Mouse (Mus musculus) heart, embryonic 14.5 days (tissue): ENCODE data around the gene Cckar. TPM values are rescaled to one million over a fixed set of nuclear protein-coding genes. Genes with fewer than 3 reads are reported as not detected.

Experiments
- ATAC-seq: fragments of 200-750 bp; cut with Nextera tagmentation; 2 replicates; pipeline ENCODE4 v1.8.0; 2017; ENCODE audit warnings: low read depth, moderate TSS enrichment; ENCODE audit not compliant: insufficient number of reproducible peaks, insufficient read depth, low FRiP score
- H3K27ac ChIP-seq, 2 experiments: fragments of 200-500 bp in 1 of 2; fragments of 300-500 bp in 1 of 2; sonication (generic) in 1 of 2; replicated peaks in 1 of 2; 2 replicates each; pipeline ENCODE4 v1.5.1; 2012 to 2014; ENCODE audit warnings: low read depth in 2 of 2, low read length in 2 of 2, control low read depth in 1 of 2, mild to moderate bottlenecking in 1 of 2, mixed read lengths in 1 of 2; ENCODE audit not compliant: control insufficient read depth in 1 of 2, insufficient read depth in 1 of 2
- H3K27me3 ChIP-seq: fragments of 300-500 bp; sonication (generic); 2 replicates; pipeline ENCODE4 v1.6.1; 2014; ENCODE audit warnings: mild to moderate bottlenecking, low read length, control low read depth; ENCODE audit not compliant: control insufficient read depth, insufficient read depth
- H3K36me3 ChIP-seq: fragments of 300-500 bp; sonication (generic); 2 replicates; pipeline ENCODE4 v1.6.1; 2014; ENCODE audit warnings: mild to moderate bottlenecking, control low read depth, low read length, mixed read lengths; ENCODE audit not compliant: control insufficient read depth, insufficient read depth
- H3K4me1 ChIP-seq, 2 experiments: fragments of 200-500 bp in 1 of 2; fragments of 300-500 bp in 1 of 2; sonication (generic) in 1 of 2; 2 replicates each; pipeline ENCODE4 v1.6.1; 2012 to 2014; ENCODE audit warnings: low read length in 2 of 2, control low read depth in 1 of 2, mixed read lengths in 1 of 2; ENCODE audit not compliant: control insufficient read depth in 2 of 2, insufficient read depth in 2 of 2
- H3K4me2 ChIP-seq: fragments of 300-500 bp; sonication (generic); 2 replicates; pipeline ENCODE4 v1.6.1; 2014; ENCODE audit warnings: mild to moderate bottlenecking, low read length
- H3K4me3 ChIP-seq, 2 experiments: fragments of 200-500 bp in 1 of 2; fragments of 300-500 bp in 1 of 2; sonication (generic) in 1 of 2; 2 replicates each; pipeline ENCODE4 v1.5.1; 2012 to 2014; ENCODE audit warnings: low read length in 2 of 2, mild to moderate bottlenecking in 2 of 2, control low read depth in 1 of 2, low read depth in 1 of 2, moderate library complexity in 1 of 2; ENCODE audit not compliant: control insufficient read depth in 1 of 2, insufficient read depth in 1 of 2
- H3K9ac ChIP-seq: fragments of 300-500 bp; sonication (generic); 2 replicates; pipeline ENCODE4 v1.6.1; 2014; ENCODE audit warnings: mild to moderate bottlenecking, low read length
- H3K9me3 ChIP-seq: fragments of 300-500 bp; sonication (generic); 2 replicates; pipeline ENCODE4 v1.6.1; 2016; ENCODE audit warnings: low read length, control low read depth; ENCODE audit not compliant: control insufficient read depth
- WGBS: fragments of 180-500 bp; shearing (Covaris S2); extraction: QIAGEN DNeasy Blood & Tissue Kit; methylation state at CpG from one replicate; pipeline ENCODE4 v1.1.7; 2014; 5-methylcytosine and 5-hydroxymethylcytosine counted together
- polyA plus RNA-seq: library from polyadenylated mRNA; unstranded; fragments of >200 nt; fragmentation: Nextera tagmentation; extraction: Ambion mirVana; gene quantifications from 2 replicates; pipeline ENCODE4 v1.2.1, GENCODE M21; 2014

Gene Cckar
- polyA plus RNA-seq, 1 experiment from 2014 or later: 1.8 TPM

DNA sequence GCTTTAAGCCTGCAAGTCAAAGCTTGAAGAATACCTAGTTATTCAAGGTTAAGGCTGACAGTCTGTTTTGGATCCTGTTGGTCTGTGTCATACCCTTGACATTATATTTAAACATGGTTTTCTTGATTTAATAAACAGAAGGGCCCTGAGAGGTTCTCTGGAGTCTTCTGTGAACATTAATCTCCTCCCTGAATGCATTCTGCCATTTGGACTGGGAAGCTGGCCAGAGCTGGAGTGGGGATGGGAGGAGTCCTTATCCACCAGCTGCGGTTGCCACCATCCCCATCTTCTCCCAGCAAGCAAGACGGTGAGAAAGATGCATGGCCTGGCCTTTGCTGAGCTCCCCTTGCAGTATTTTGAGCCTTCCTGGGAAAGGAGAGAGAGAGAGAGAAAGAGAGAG is 21.1 kb downstream of the Cckar start:
- WGBS: 67% methylated on average over 2 of the region's 2 CpGs
- no peak for ATAC-seq

GRCm38 (mm10) chr5:53685623-53686022 is 21.9 kb downstream of the Cckar start:
- Histone ChIP-seq H3K27ac (no peak overlapping the region), H3K9me3 (0 out of 2 replicates have a peak, but pooled peaks cover 8% of the 10 kb centered on the region), H3K9ac (no peak overlapping the region), H3K27me3 (0 out of 2 replicates have a peak, but pooled peaks cover 12% of the 10 kb centered on the region), H3K36me3 (no peaks in the 10 kb centered on the region), H3K4me2 (no peak overlapping the region), H3K4me3 (no peak overlapping the region), H3K4me1 (peaks cover 0 to 4% of the 10 kb centered on the region in 2 experiments; a peak in 2 of 4 replicates)
- WGBS: 75% methylated on average over 4 of the region's 4 CpGs
- ATAC-seq: no peak

More for the DNA sequence above, 21.1 kb downstream of the Cckar start:
- Histone ChIP-seq H3K9me3 (0 out of 2 replicates have a peak, but pooled peaks cover 5% of the 10 kb centered on the region), H3K4me3 (no peak overlapping the region), H3K27ac (no peak overlapping the region), H3K4me1 (peaks cover 0 to 4% of the 10 kb centered on the region in 2 experiments; a peak in 2 of 4 replicates), H3K4me2 (no peak overlapping the region), H3K27me3 (0 out of 2 replicates have a peak, but pooled peaks cover 9% of the 10 kb centered on the region), H3K36me3 (no peaks in the 10 kb centered on the region), H3K9ac (no peak overlapping the region)

GRCm38 (mm10) chr5:53684417-53684816 is 23.1 kb downstream of the Cckar start:
- Histone ChIP-seq H3K9me3 (0 out of 2 replicates have a peak, but pooled peaks cover 8% of the 10 kb centered on the region), H3K27ac (no peak overlapping the region), H3K4me3 (no peak overlapping the region), H3K9ac (no peak overlapping the region), H3K4me1 (peaks cover 0 to 4% of the 10 kb centered on the region in 2 experiments; a peak in 2 of 4 replicates), H3K36me3 (no peaks in the 10 kb centered on the region), H3K27me3 (peaks cover 12% of the 10 kb centered on the region; the same call in 1 of the 2 replicates), H3K4me2 (no peak overlapping the region)
- no peak for ATAC-seq
- WGBS: 75% methylated on average over 1 of the region's 1 CpGs

GRCm38 (mm10) chr5:53683916-53684315 is 23.6 kb downstream of the Cckar start:
- H3K9me3 ChIP-seq: 0 out of 2 replicates have a peak, but pooled peaks cover 8% of the 10 kb centered on the region
- 20% methylated on average over 3 of the region's 3 CpGs for WGBS
- no peak overlapping the region for H3K27ac ChIP-seq
- H3K4me3 ChIP-seq: no peak overlapping the region
- no peak for ATAC-seq
- no peak overlapping the region for H3K4me2 ChIP-seq
- H3K36me3 ChIP-seq: no peaks in the 10 kb centered on the region
- H3K9ac ChIP-seq: no peak overlapping the region
- peaks cover 0 to 4% of the 10 kb centered on the region in 2 experiments; a peak in 2 of 4 replicates for H3K4me1 ChIP-seq
- peaks cover 12% of the 10 kb centered on the region; the same call in 1 of the 2 replicates for H3K27me3 ChIP-seq

- Histone ChIP-seq H3K9ac (no peak overlapping the region), H3K4me2 (no peak overlapping the region), H3K36me3 (no peaks in the 10 kb centered on the region), H3K27me3 (peaks cover 3% of the 10 kb centered on the region; the same call in 1 of the 2 replicates), H3K4me1 (peaks cover 0 to 4% of the 10 kb centered on the region in 2 experiments; a peak in 2 of 4 replicates), H3K9me3 (0 out of 2 replicates have a peak, but pooled peaks cover 8% of the 10 kb centered on the region), H3K27ac (no peak overlapping the region), H3K4me3 (no peak overlapping the region)
- 48% methylated on average over 6 of the region's 6 CpGs for WGBS
- no peak for ATAC-seq
Measured at GRCm38 (mm10) chr5:53679651-53680050, 27.9 kb downstream of the Cckar start.

DNA sequence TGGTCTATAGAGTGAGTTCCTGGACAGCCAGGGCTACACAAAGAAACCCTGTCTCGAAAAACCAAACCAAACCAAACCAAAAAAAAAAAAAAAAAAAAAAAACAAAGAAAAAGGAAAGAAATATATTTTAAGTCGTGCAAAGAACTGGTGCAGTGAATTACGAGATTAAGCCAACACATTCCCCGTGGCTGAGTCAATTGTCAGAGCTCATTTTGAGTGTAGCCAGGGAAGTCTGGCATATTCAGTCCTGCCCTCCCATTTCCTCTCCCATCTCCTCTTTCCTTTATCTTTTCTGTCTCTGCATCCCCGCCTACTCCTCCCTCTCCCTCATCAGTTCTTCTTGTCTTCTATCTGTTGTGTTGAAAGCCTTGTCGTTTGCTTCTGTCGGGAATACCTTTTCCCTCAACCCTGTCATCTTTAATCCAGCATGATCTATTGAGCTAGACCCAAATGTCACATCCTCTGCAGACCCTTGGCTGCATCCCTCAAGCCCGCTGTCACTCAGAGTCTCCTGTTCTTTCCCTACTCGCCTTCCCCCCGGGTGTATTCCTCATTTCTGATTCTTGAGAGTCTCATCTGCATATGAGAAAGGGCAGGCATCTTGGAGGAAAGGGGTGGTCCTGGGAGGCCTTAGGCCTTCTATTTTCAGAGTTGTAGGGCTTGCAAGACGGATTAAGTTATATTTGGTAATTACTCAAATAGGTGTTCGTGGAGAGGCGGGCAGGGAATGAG is 29.3 kb downstream of the Cckar start:
- 0 out of 2 replicates have a peak, but pooled peaks cover 8% of the 10 kb centered on the region for H3K9me3 ChIP-seq
- peaks cover 3% of the 10 kb centered on the region; the same call in 1 of the 2 replicates for H3K27me3 ChIP-seq
- ATAC-seq: no peak
- no peak overlapping the region for H3K4me2 ChIP-seq
- no peak overlapping the region for H3K9ac ChIP-seq
- no peaks in the 10 kb centered on the region for H3K36me3 ChIP-seq
- H3K27ac ChIP-seq: no peak overlapping the region
- 41% methylated on average over 13 of the region's 13 CpGs for WGBS
- no peak overlapping the region for H3K4me3 ChIP-seq
- peaks cover 0 to 2% of the 10 kb centered on the region in 2 experiments; a peak in 1 of 4 replicates for H3K4me1 ChIP-seq

DNA sequence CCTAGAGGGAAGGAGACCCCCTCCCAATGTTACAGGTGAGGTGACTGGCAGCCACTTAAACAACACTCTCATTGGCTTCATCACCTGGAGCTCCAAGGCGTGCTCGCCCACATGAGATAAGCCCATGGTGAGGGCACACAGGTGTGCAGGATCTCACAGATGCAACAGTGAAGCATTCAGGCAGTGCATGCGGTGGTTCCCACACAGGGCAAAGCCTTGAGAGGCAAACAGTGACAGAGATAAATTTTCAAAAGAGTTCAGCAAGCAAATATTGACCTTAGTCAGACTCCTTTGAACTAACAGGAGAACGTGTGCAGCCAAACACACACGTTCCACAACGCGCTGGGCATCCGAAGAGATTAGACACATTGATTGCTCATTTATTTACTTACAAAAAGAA is 30.8 kb downstream of the Cckar start:
- Histone ChIP-seq H3K4me2 (no peak overlapping the region), H3K27me3 (peaks cover 3% of the 10 kb centered on the region; the same call in 1 of the 2 replicates), H3K9ac (no peak overlapping the region), H3K27ac (no peak overlapping the region), H3K9me3 (0 out of 2 replicates have a peak, but pooled peaks cover 3% of the 10 kb centered on the region), H3K4me3 (no peak overlapping the region), H3K36me3 (no peaks in the 10 kb centered on the region), H3K4me1 (peaks cover 0 to 4% of the 10 kb centered on the region in 2 experiments; a peak in 2 of 4 replicates)
- no peak for ATAC-seq
- 83% methylated on average over 8 of the region's 8 CpGs for WGBS
